Mouse (Mus musculus): ENCODE measurements around the gene Skap1. TPM values are rescaled to one million over a fixed set of nuclear protein-coding genes. Genes with fewer than 3 reads are reported as not detected.

Gene Skap1
- 0.19 and 0.46 TPM in 2 replicates for polyA plus RNA-seq (2016; fragmentation: Nextera tagmentation; extraction: Ambion mirVana)

GRCm38 (mm10) chr11:96463986-96464715 lies at the start of gene Skap1:
Gene Skap1, plus strand, starts transcription at chr11:96464593.
- H3K4me1 ChIP-seq = peaks cover 30% of the 10 kb centered on the region
- H3K9me3 ChIP-seq = no peaks in the 10 kb centered on the region
- H3K4me3 ChIP-seq = peak within 1 kb of the TSS; percentile 55
- peaks cover 75% of the 10 kb centered on the region for H3K27me3 ChIP-seq (replicated peaks; ENCODE audit: low read depth, poor library complexity, severe bottlenecking)
- peak; percentile 20 for DNase-seq (ENCODE audit: low spot score)
- 7% methylated on average over 30 of the region's 42 CpGs for WGBS
- peak within 1 kb of the TSS; percentile 30; the same call in 1 of the 2 replicates for H3K27ac ChIP-seq (replicated peaks)
- H3K36me3 ChIP-seq (replicated peaks) = no peaks in the 10 kb centered on the region

- no peak for DNase-seq (ENCODE audit: low spot score)
- H3K4me1 ChIP-seq = peaks cover 12% of the 10 kb centered on the region
- H3K4me3 ChIP-seq = no peak overlapping the region
- no peaks in the 10 kb centered on the region for H3K36me3 ChIP-seq (replicated peaks)
- WGBS = 57% methylated on average over 5 of the region's 5 CpGs
- H3K27ac ChIP-seq (replicated peaks) = no peak overlapping the region
- H3K9me3 ChIP-seq = no peaks in the 10 kb centered on the region
- peaks cover 6% of the 10 kb centered on the region; the same call in 1 of the 2 replicates for H3K27me3 ChIP-seq (replicated peaks; ENCODE audit: low read depth, poor library complexity, severe bottlenecking)
Observed at GRCm38 (mm10) chr11:96421074-96421473, 43.3 kb upstream of the Skap1 start.

- peaks cover 6% of the 10 kb centered on the region; the same call in 1 of the 2 replicates for H3K27me3 ChIP-seq (replicated peaks; ENCODE audit: low read depth, poor library complexity, severe bottlenecking)
- DNase-seq (ENCODE audit: low spot score) = no peak
- WGBS = 52% methylated on average over 11 of the region's 11 CpGs
Observed at GRCm38 (mm10) chr11:96421517-96422265, 42.7 kb upstream of the Skap1 start.

GRCm38 (mm10) chr11:96425193-96425592 lies 39.2 kb upstream of the Skap1 start:
- Histone ChIP-seq H3K4me3 (no peak overlapping the region), H3K27ac (replicated peaks) (no peak overlapping the region), H3K4me1 (peaks cover 17% of the 10 kb centered on the region), H3K36me3 (replicated peaks) (no peaks in the 10 kb centered on the region), H3K9me3 (no peaks in the 10 kb centered on the region), H3K27me3 (replicated peaks; ENCODE audit: low read depth, poor library complexity, severe bottlenecking) (0 out of 2 replicates have a peak, but pooled peaks cover 7% of the 10 kb centered on the region)
- no peak for DNase-seq (ENCODE audit: low spot score)
- 84% methylated on average over 6 of the region's 6 CpGs for WGBS

More at GRCm38 (mm10) chr11:96421517-96422265, 42.7 kb upstream of the Skap1 start:
- Histone ChIP-seq H3K27ac (replicated peaks) (no peak overlapping the region), H3K4me3 (no peak overlapping the region), H3K9me3 (no peaks in the 10 kb centered on the region), H3K36me3 (replicated peaks) (no peaks in the 10 kb centered on the region), H3K4me1 (peaks cover 12% of the 10 kb centered on the region)

GRCm38 (mm10) chr11:96426191-96426590 lies 38.2 kb upstream of the Skap1 start:
- WGBS = 70% methylated on average over 6 of the region's 6 CpGs

GRCm38 (mm10) chr11:96426805-96427204 lies 37.6 kb upstream of the Skap1 start:
- Histone ChIP-seq H3K27ac (replicated peaks) (no peak overlapping the region), H3K4me1 (peaks cover 8% of the 10 kb centered on the region), H3K4me3 (no peak overlapping the region), H3K27me3 (replicated peaks; ENCODE audit: low read depth, poor library complexity, severe bottlenecking) (0 out of 2 replicates have a peak, but pooled peaks cover 8% of the 10 kb centered on the region), H3K36me3 (replicated peaks) (no peaks in the 10 kb centered on the region), H3K9me3 (no peaks in the 10 kb centered on the region)
- WGBS = 33% methylated on average over 2 of the region's 2 CpGs
- no peak for DNase-seq (ENCODE audit: low spot score)

More at GRCm38 (mm10) chr11:96426191-96426590, 38.2 kb upstream of the Skap1 start:
- 0 out of 2 replicates have a peak, but pooled peaks cover 8% of the 10 kb centered on the region for H3K27me3 ChIP-seq (replicated peaks; ENCODE audit: low read depth, poor library complexity, severe bottlenecking)
- no peak for DNase-seq (ENCODE audit: low spot score)
- peaks cover 14% of the 10 kb centered on the region for H3K4me1 ChIP-seq
- no peak overlapping the region for H3K4me3 ChIP-seq
- H3K27ac ChIP-seq (replicated peaks) = no peak overlapping the region
- H3K36me3 ChIP-seq (replicated peaks) = no peaks in the 10 kb centered on the region
- H3K9me3 ChIP-seq = no peaks in the 10 kb centered on the region

GRCm38 (mm10) chr11:96429062-96429461 lies 35.3 kb upstream of the Skap1 start:
- H3K9me3 ChIP-seq = no peaks in the 10 kb centered on the region
- H3K36me3 ChIP-seq (replicated peaks) = no peaks in the 10 kb centered on the region
- H3K4me3 ChIP-seq = no peak overlapping the region
- H3K4me1 ChIP-seq = peaks cover 5% of the 10 kb centered on the region; the same call in 1 of the 2 replicates
- H3K27me3 ChIP-seq (replicated peaks; ENCODE audit: low read depth, poor library complexity, severe bottlenecking) = peaks cover 12% of the 10 kb centered on the region; the same call in 1 of the 2 replicates
- 89% methylated on average over 2 of the region's 2 CpGs for WGBS
- no peak for DNase-seq (ENCODE audit: low spot score)
- H3K27ac ChIP-seq (replicated peaks) = no peak overlapping the region

- 75% methylated on average over 5 of the region's 5 CpGs for WGBS
- DNase-seq (ENCODE audit: low spot score) = no peak
- no peaks in the 10 kb centered on the region for H3K9me3 ChIP-seq
- H3K27me3 ChIP-seq (replicated peaks; ENCODE audit: low read depth, poor library complexity, severe bottlenecking) = peaks cover 12% of the 10 kb centered on the region; the same call in 1 of the 2 replicates
- H3K27ac ChIP-seq (replicated peaks) = no peak overlapping the region
- peaks cover 5% of the 10 kb centered on the region; the same call in 1 of the 2 replicates for H3K4me1 ChIP-seq
- H3K36me3 ChIP-seq (replicated peaks) = no peaks in the 10 kb centered on the region
- no peak overlapping the region for H3K4me3 ChIP-seq
Observed at GRCm38 (mm10) chr11:96429891-96430290, 34.5 kb upstream of the Skap1 start.

- H3K9me3 ChIP-seq = no peaks in the 10 kb centered on the region
- peaks cover 15% of the 10 kb centered on the region; the same call in 1 of the 2 replicates for H3K27me3 ChIP-seq (replicated peaks; ENCODE audit: low read depth, poor library complexity, severe bottlenecking)
- no peak overlapping the region for H3K4me3 ChIP-seq
- H3K36me3 ChIP-seq (replicated peaks) = no peaks in the 10 kb centered on the region
- H3K4me1 ChIP-seq = peaks cover 5% of the 10 kb centered on the region; the same call in 1 of the 2 replicates
- H3K27ac ChIP-seq (replicated peaks) = no peak overlapping the region
- no peak for DNase-seq (ENCODE audit: low spot score)
- WGBS = 74% methylated on average over 9 of the region's 9 CpGs
Observed at GRCm38 (mm10) chr11:96431871-96432270, 32.5 kb upstream of the Skap1 start.

- H3K9me3 ChIP-seq = no peaks in the 10 kb centered on the region
- DNase-seq (ENCODE audit: low spot score) = no peak
- H3K4me1 ChIP-seq = peaks cover 4% of the 10 kb centered on the region; the same call in 1 of the 2 replicates
- 81% methylated on average over 6 of the region's 6 CpGs for WGBS
- peaks cover 40% of the 10 kb centered on the region for H3K27me3 ChIP-seq (replicated peaks; ENCODE audit: low read depth, poor library complexity, severe bottlenecking)
- H3K27ac ChIP-seq (replicated peaks) = no peak overlapping the region
- no peak overlapping the region for H3K4me3 ChIP-seq
- H3K36me3 ChIP-seq (replicated peaks) = no peaks in the 10 kb centered on the region
Observed at GRCm38 (mm10) chr11:96434888-96435287, 29.5 kb upstream of the Skap1 start.

- peak; percentile 52 for DNase-seq (ENCODE audit: low spot score)
- Histone ChIP-seq H3K27me3 (replicated peaks; ENCODE audit: low read depth, poor library complexity, severe bottlenecking) (peaks cover 39% of the 10 kb centered on the region), H3K4me3 (no peak overlapping the region), H3K36me3 (replicated peaks) (no peaks in the 10 kb centered on the region), H3K4me1 (peaks cover 4% of the 10 kb centered on the region; the same call in 1 of the 2 replicates), H3K27ac (replicated peaks) (no peak overlapping the region), H3K9me3 (no peaks in the 10 kb centered on the region)
- WGBS = 40% methylated on average over 7 of the region's 7 CpGs
Observed at GRCm38 (mm10) chr11:96436525-96436924, 27.9 kb upstream of the Skap1 start.

GRCm38 (mm10) chr11:96438787-96439186 lies 25.6 kb upstream of the Skap1 start:
- peak; percentile 72 for DNase-seq (ENCODE audit: low spot score)
- Histone ChIP-seq H3K9me3 (no peaks in the 10 kb centered on the region), H3K4me1 (peaks cover 4% of the 10 kb centered on the region; the same call in 1 of the 2 replicates), H3K27me3 (replicated peaks; ENCODE audit: low read depth, poor library complexity, severe bottlenecking) (peaks cover 35% of the 10 kb centered on the region), H3K36me3 (replicated peaks) (no peaks in the 10 kb centered on the region), H3K4me3 (no peak overlapping the region), H3K27ac (replicated peaks) (no peak overlapping the region)
- WGBS = 7% methylated on average over 7 of the region's 7 CpGs
